Mouse (Mus musculus): ENCODE measurements at regions not wholly inside any gene's neighbourhood (a gene's known extent, or its start where the extent isn't known, plus 50 kb on each side); places are given as distances from the start of the nearest gene placed in this dataset.

- no peaks in the 10 kb centered on the region for H3K36me3 ChIP-seq (ENCODE audit: control insufficient read depth, insufficient read depth, low read length)
- no peak overlapping the region for H3K9ac ChIP-seq (ENCODE audit: low read length)
- H3K27ac ChIP-seq (replicated peaks), result no peak overlapping the region
- TF ChIP-seq CTCF (IDR thresholded peaks at IDR 0.05; ENCODE audit: low read depth) (no peak), EP300 (optimal IDR thresholded peaks at IDR 0.05) (no peak)
- 29% methylated on average over 3 of the region's 3 CpGs for WGBS
- H3K4me3 ChIP-seq (ENCODE audit: low read depth, low read length), result no peak overlapping the region
- DNase-seq (ENCODE audit: low spot score) (no peak), ATAC-seq (ENCODE audit: low FRiP score, low TSS enrichment) (no peak)
- no peak overlapping the region for H3K4me2 ChIP-seq (replicated peaks; ENCODE audit: low read depth)
- H3K9me3 ChIP-seq (ENCODE audit: control insufficient read depth, low read length), result no peaks in the 10 kb centered on the region
- H3K4me1 ChIP-seq (replicated peaks; ENCODE audit: control insufficient read depth, insufficient read depth), result no peaks in the 10 kb centered on the region
- no peaks in the 10 kb centered on the region for H3K27me3 ChIP-seq (ENCODE audit: control insufficient read depth, insufficient read depth, low read length)
Measured at GRCm38 (mm10) chr10:100718574-100718973, 128.3 kb downstream of the 1700017N19Rik start.

- DNase-seq (ENCODE audit: low spot score) (no peak), ATAC-seq (ENCODE audit: low FRiP score, low TSS enrichment) (no peak)
- TF ChIP-seq CTCF (IDR thresholded peaks at IDR 0.05; ENCODE audit: low read depth) (no peak), EP300 (optimal IDR thresholded peaks at IDR 0.05) (no peak)
- Histone ChIP-seq H3K4me3 (ENCODE audit: low read depth, low read length) (no peak overlapping the region), H3K27me3 (ENCODE audit: control insufficient read depth, insufficient read depth, low read length) (no peaks in the 10 kb centered on the region), H3K36me3 (ENCODE audit: control insufficient read depth, insufficient read depth, low read length) (no peaks in the 10 kb centered on the region), H3K4me2 (replicated peaks; ENCODE audit: low read depth) (no peak overlapping the region), H3K27ac (replicated peaks) (no peak overlapping the region), H3K9ac (ENCODE audit: low read length) (no peak overlapping the region), H3K4me1 (replicated peaks; ENCODE audit: control insufficient read depth, insufficient read depth) (no peaks in the 10 kb centered on the region), H3K9me3 (ENCODE audit: control insufficient read depth, low read length) (no peaks in the 10 kb centered on the region)
- WGBS, result 43% methylated on average over 8 of the region's 8 CpGs
Measured at GRCm38 (mm10) chr10:100741269-100741668, 151.0 kb downstream of the 1700017N19Rik start.

- 10% methylated on average over 7 of the region's 7 CpGs for WGBS
- peak overlapping the region; percentile 23; the same call in 1 of the 2 replicates for H3K4me2 ChIP-seq (replicated peaks; ENCODE audit: low read depth)
- TF ChIP-seq CTCF (IDR thresholded peaks at IDR 0.05; ENCODE audit: low read depth), result peak; percentile 89
- TF ChIP-seq EP300 (optimal IDR thresholded peaks at IDR 0.05), result no peak
- no peak overlapping the region for H3K4me3 ChIP-seq (ENCODE audit: low read depth, low read length)
- no peaks in the 10 kb centered on the region for H3K36me3 ChIP-seq (ENCODE audit: control insufficient read depth, insufficient read depth, low read length)
- H3K4me1 ChIP-seq (replicated peaks; ENCODE audit: control insufficient read depth, insufficient read depth), result no peaks in the 10 kb centered on the region
- no peaks in the 10 kb centered on the region for H3K27me3 ChIP-seq (ENCODE audit: control insufficient read depth, insufficient read depth, low read length)
- ATAC-seq (ENCODE audit: low FRiP score, low TSS enrichment) (no peak), DNase-seq (ENCODE audit: low spot score) (peak; percentile 57)
- no peak overlapping the region for H3K27ac ChIP-seq (replicated peaks)
- H3K9me3 ChIP-seq (ENCODE audit: control insufficient read depth, low read length), result no peaks in the 10 kb centered on the region
- no peak overlapping the region for H3K9ac ChIP-seq (ENCODE audit: low read length)
Measured at GRCm38 (mm10) chr10:100742065-100742464, 151.8 kb downstream of the 1700017N19Rik start.

GRCm38 (mm10) chr10:100746151-100746550 lies 155.9 kb downstream of the 1700017N19Rik start:
- Histone ChIP-seq H3K9me3 (ENCODE audit: control insufficient read depth, low read length) (no peaks in the 10 kb centered on the region), H3K27ac (replicated peaks) (no peak overlapping the region), H3K4me3 (ENCODE audit: low read depth, low read length) (no peak overlapping the region), H3K4me1 (replicated peaks; ENCODE audit: control insufficient read depth, insufficient read depth) (no peaks in the 10 kb centered on the region), H3K27me3 (ENCODE audit: control insufficient read depth, insufficient read depth, low read length) (no peaks in the 10 kb centered on the region), H3K36me3 (ENCODE audit: control insufficient read depth, insufficient read depth, low read length) (no peaks in the 10 kb centered on the region), H3K9ac (ENCODE audit: low read length) (no peak overlapping the region), H3K4me2 (replicated peaks; ENCODE audit: low read depth) (no peak overlapping the region)
- no peak for ATAC-seq (ENCODE audit: low FRiP score, low TSS enrichment)
- TF ChIP-seq CTCF (IDR thresholded peaks at IDR 0.05; ENCODE audit: low read depth), result no peak
- no peak for TF ChIP-seq EP300 (optimal IDR thresholded peaks at IDR 0.05)
- no peak for DNase-seq (ENCODE audit: low spot score)
- WGBS, result 72% methylated on average over 7 of the region's 7 CpGs

- 87% methylated on average over 5 of the region's 5 CpGs for WGBS
- Histone ChIP-seq H3K4me1 (replicated peaks; ENCODE audit: control insufficient read depth, insufficient read depth) (no peaks in the 10 kb centered on the region), H3K9me3 (ENCODE audit: control insufficient read depth, low read length) (no peaks in the 10 kb centered on the region), H3K36me3 (ENCODE audit: control insufficient read depth, insufficient read depth, low read length) (no peaks in the 10 kb centered on the region), H3K27ac (replicated peaks) (no peak overlapping the region), H3K4me2 (replicated peaks; ENCODE audit: low read depth) (no peak overlapping the region), H3K27me3 (ENCODE audit: control insufficient read depth, insufficient read depth, low read length) (no peaks in the 10 kb centered on the region), H3K4me3 (ENCODE audit: low read depth, low read length) (no peak overlapping the region), H3K9ac (ENCODE audit: low read length) (no peak overlapping the region)
- DNase-seq (ENCODE audit: low spot score) (no peak), ATAC-seq (ENCODE audit: low FRiP score, low TSS enrichment) (no peak)
- TF ChIP-seq EP300 (optimal IDR thresholded peaks at IDR 0.05) (no peak), CTCF (IDR thresholded peaks at IDR 0.05; ENCODE audit: low read depth) (no peak)
Measured at GRCm38 (mm10) chr10:100754957-100755356, 164.7 kb downstream of the 1700017N19Rik start.

- TF ChIP-seq CTCF (IDR thresholded peaks at IDR 0.05; ENCODE audit: low read depth), result no peak
- TF ChIP-seq EP300 (optimal IDR thresholded peaks at IDR 0.05), result no peak
- Histone ChIP-seq H3K9me3 (ENCODE audit: control insufficient read depth, low read length) (no peaks in the 10 kb centered on the region), H3K4me3 (ENCODE audit: low read depth, low read length) (no peak overlapping the region), H3K9ac (ENCODE audit: low read length) (no peak overlapping the region), H3K27me3 (ENCODE audit: control insufficient read depth, insufficient read depth, low read length) (no peaks in the 10 kb centered on the region), H3K27ac (replicated peaks) (no peak overlapping the region), H3K36me3 (ENCODE audit: control insufficient read depth, insufficient read depth, low read length) (no peaks in the 10 kb centered on the region), H3K4me2 (replicated peaks; ENCODE audit: low read depth) (no peak overlapping the region), H3K4me1 (replicated peaks; ENCODE audit: control insufficient read depth, insufficient read depth) (no peaks in the 10 kb centered on the region)
- ATAC-seq (ENCODE audit: low FRiP score, low TSS enrichment) (no peak), DNase-seq (ENCODE audit: low spot score) (no peak)
Measured at GRCm38 (mm10) chr10:100774252-100774651, 184.0 kb downstream of the 1700017N19Rik start.
